Mouse (Mus musculus) stomach, postnatal 0 days (tissue): ENCODE measurements around the gene Gm17349.

Source experiments
- CTCF ChIP-seq: IDR thresholded peaks from 2 replicates; pipeline ENCODE4 v1.5.1; 2016; ENCODE audit warnings: antibody characterized with exemption, low read depth, mild to moderate bottlenecking, moderate library complexity
- EP300 ChIP-seq: optimal IDR thresholded peaks from 2 replicates; pipeline ENCODE3; 2016; ENCODE audit warnings: antibody characterized with exemption

GRCm38 (mm10) chr15:99663964-99664599 lies 41.2 kb downstream of the Gm17349 start:
- no peak for TF ChIP-seq EP300
- no peak for TF ChIP-seq CTCF
